Mouse (Mus musculus): ENCODE data around the gene Lrrc10b.

Lrrc10b gene

GRCm38 (mm10) chr19:10444685-10445369 is 12.4 kb downstream of the Lrrc10b start:
- no peak for DNase-seq (ENCODE audit: low spot score in 2 of 2)

GRCm38 (mm10) chr19:10437521-10437920 is 19.8 kb downstream of the Lrrc10b start:
- no peak for DNase-seq (ENCODE audit: low spot score in 2 of 2)

DNA sequence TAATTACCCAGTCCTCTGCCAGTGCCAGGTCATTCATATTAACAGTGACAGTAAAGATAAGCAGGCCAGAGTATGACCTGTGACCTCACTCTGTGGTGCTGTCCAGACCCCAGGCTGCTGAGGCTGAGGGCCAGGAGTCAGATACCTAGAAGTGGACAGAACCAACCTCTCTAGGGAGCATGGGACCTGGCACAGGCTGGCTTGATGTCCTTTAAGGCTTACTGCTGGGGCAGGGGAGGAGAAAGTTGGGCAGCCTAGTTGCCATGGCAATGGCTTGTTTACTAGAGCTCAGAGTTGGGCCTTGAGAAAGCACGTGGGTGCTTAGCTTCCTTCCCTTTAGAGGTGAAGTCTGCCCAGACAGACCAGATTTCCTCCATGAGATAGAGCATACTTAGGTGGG is 20.5 kb downstream of the Lrrc10b start:
- DNase-seq (ENCODE audit: low spot score in 2 of 2), result no peak

DNA sequence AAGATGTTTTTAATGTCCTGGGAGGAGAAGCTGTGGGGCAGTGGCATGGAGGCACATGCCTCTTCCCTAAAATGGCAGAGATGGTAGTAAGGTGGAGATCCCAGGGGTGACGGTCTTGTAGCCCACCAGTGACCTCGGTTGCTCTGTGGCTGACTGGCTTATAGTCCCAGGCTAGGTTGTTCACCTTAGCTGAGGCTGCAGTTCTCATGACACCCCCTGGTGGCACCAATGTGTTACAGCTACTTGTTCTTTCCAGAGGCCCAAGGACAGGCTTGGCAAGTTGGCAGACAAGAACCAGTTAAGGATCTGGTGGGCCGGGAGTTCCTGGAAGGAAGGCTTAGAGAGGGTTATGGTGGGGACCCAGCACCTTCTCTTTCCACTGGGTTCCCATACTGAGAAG is 21.4 kb downstream of the Lrrc10b start:
- DNase-seq (ENCODE audit: low spot score in 2 of 2), result peak; percentile 43 to 63

DNA sequence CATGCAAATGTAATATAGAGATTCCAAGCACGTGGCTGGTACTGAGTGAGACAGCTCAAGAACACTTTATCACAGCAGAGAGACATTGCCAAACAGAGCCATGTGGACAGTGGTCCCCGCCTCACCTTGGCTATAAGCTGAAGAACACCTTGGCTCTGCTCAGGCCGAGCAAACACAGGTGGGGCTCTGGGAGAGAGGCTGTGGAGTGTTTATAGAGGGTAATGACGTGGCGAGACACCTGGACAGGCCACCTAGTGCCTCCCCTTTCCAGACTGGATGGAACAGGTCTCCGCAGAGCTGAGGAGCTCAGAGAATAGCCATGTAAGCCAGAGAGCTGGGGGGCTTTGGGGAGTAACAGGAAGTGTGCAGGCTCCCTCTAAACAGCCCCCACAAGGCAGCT is 22.3 kb downstream of the Lrrc10b start:
- DNase-seq (ENCODE audit: low spot score in 2 of 2), result no peak

- DNase-seq (ENCODE audit: low spot score in 2 of 2), result no peak
Measured at GRCm38 (mm10) chr19:10433879-10434540, 23.3 kb downstream of the Lrrc10b start.

- no peak for DNase-seq (ENCODE audit: low spot score in 2 of 2)
Measured at GRCm38 (mm10) chr19:10433225-10433624, 24.0 kb downstream of the Lrrc10b start.

- no peak for DNase-seq (ENCODE audit: low spot score in 2 of 2)
Measured at GRCm38 (mm10) chr19:10431841-10432240, 25.4 kb downstream of the Lrrc10b start.

GRCm38 (mm10) chr19:10431410-10431809 is 25.9 kb downstream of the Lrrc10b start:
- DNase-seq (ENCODE audit: low spot score in 2 of 2), result no peak

DNA sequence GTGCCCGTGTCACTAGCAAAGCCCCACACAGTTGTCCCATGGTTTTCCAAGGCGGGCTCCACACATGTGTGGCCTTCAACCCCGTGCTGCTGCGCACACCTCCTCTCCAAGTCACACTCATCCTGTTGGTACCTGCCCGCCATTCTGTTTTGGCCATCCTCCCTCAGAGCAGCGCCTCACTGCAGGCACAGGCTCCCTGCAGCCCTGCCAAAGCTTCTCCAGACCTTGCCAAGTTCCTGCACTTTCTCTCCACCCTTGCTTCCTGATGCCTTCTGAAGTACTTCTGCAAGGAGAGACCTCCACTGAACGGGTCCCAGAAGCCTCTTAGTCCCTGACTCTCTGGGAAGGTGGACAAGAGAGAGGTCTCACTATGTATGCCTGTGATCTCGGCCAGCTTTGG is 27.9 kb downstream of the Lrrc10b start:
- DNase-seq (ENCODE audit: low spot score in 2 of 2), result no peak

GRCm38 (mm10) chr19:10427431-10427830 is 29.8 kb downstream of the Lrrc10b start:
- no peak for DNase-seq (ENCODE audit: low spot score in 2 of 2)

GRCm38 (mm10) chr19:10426793-10427192 is 30.5 kb downstream of the Lrrc10b start:
- DNase-seq (ENCODE audit: low spot score in 2 of 2), result no peak

- DNase-seq (ENCODE audit: low spot score in 2 of 2), result no peak
Measured at GRCm38 (mm10) chr19:10426312-10426711, 31.0 kb downstream of the Lrrc10b start.

GRCm38 (mm10) chr19:10425484-10426270 is 31.6 kb downstream of the Lrrc10b start:
- no peak for DNase-seq (ENCODE audit: low spot score in 2 of 2)

- DNase-seq (ENCODE audit: low spot score in 2 of 2), result no peak
Measured at GRCm38 (mm10) chr19:10424751-10425150, 32.5 kb downstream of the Lrrc10b start.

DNA sequence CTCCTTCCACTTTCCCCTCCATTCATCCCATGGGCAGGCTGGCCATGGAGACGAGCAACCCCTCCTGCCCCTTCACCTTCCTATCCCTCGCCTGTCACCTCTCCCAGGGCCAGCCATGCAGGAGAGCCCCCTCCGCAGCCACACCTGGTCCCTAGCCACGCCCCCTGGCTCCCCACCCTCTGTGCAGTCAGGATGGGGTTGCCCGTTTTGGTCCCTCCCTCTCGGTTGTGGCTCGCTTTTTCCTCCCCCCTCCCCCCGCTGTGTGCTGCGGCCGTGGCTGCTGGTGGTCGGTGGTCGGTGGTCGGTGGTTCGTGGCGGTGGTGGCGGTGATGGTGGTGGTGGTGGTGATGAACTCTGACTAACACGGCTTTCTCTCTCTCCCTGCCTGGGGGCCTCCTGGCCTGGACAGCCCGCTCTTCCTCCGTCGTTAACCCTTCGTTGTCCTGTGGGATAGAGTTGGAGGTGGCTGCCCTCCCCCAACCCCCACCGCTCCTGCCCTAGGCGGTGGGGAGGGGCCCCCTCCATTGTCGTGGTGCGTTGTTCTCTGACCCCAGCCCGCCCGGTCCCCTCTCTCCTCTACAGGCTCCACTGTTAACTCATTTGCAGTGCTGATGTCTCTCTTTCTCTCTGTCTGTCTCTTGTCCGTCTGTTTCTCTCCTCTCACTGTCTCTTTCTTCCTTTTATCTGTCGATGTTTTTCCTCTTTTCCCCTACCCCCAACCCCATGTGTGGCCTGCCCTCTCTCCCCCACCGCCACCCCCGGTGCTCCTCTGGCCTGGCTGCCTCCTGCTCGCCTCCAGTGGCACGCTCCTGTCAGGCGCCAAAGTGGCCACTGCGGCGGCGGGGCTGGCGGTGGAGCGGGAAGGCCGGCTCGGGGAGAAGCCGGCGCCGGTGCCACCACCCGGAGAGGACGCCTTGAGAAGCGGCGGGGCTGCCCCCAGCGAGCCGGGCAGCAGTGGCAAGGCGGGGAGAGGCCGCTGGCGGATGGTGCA is 35.0 kb downstream of the Lrrc10b start:
- no peak for DNase-seq (ENCODE audit: low spot score in 2 of 2)

GRCm38 (mm10) chr19:10417436-10417835 is 39.8 kb downstream of the Lrrc10b start:
- DNase-seq (ENCODE audit: low spot score in 2 of 2), result no peak

- DNase-seq (ENCODE audit: low spot score in 2 of 2), result no peak
Measured at GRCm38 (mm10) chr19:10416889-10417288, 40.4 kb downstream of the Lrrc10b start.

DNA sequence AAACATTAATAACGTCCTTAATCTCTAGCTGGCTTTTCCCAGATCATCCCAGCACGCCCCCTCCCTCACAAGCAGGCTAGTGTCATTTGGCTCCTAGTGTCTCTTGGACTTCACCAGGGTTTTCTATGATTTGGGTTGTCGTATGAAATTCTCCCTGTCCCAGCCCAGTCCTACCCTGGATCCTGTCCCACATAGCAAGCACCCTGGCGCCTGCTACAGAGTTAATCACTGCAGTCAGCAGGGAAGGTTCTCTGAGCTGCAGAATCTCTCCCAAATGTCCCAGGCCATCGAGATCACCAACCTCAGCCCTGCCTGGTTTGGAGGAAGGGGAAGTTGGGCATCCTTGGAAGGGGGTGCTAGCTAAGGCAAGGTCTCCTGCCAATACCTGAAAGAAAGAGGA is 41.8 kb downstream of the Lrrc10b start:
- DNase-seq (ENCODE audit: low spot score in 2 of 2), result no peak

GRCm38 (mm10) chr19:10413701-10414242 is 43.5 kb downstream of the Lrrc10b start:
- no peak for DNase-seq (ENCODE audit: low spot score in 2 of 2)

Measured in urinary bladder, postnatal 36 days (tissue).